Mouse (Mus musculus) CD4-positive, CD25-positive, alpha-beta regulatory T cell, adult 4 months (primary cell): ENCODE data around the gene Plch1. TPM values are rescaled to one million over a fixed set of nuclear protein-coding genes. Genes with fewer than 3 reads are reported as not detected.

Experiments used
- ATAC-seq: one replicate; pipeline ENCODE4 v1.8.0; 2017
- polyA plus RNA-seq, 2 experiments: library from polyadenylated mRNA; unstranded; fragments of 100-300 nt; shearing (Covaris generic); gene quantifications; one replicate each; pipeline ENCODE4 v1.2.1; 2017

The Plch1 gene
- polyA plus RNA-seq, 2 experiments from 2014 or later: not detected

- no peak for ATAC-seq
Measured at GRCm38 (mm10) chr3:63692727-63693126, 206.5 kb downstream of the Plch1 start.

- no peak for ATAC-seq
Measured at GRCm38 (mm10) chr3:63668779-63669178, 230.5 kb downstream of the Plch1 start.

DNA sequence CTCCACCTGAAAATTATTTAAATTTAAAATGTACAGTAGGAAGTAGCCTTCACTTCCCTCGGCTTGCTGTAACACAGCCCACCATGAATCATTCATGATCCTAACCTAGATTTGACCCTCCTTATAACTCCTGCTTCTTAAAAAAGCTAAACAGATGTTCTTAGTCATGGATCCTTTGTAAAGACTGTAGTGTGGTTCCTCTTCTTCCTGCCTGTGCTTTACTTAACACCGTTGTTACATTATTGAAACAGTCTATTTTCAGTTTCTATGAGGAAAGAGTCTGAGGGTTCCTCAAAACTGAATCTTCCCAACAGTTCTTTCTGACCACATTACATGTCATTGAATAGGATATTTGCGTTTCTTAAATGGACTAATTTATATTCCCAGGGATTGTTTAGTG is 234.0 kb downstream of the Plch1 start:
- ATAC-seq: no peak

- ATAC-seq: no peak
Measured at GRCm38 (mm10) chr3:63664575-63665243, 234.6 kb downstream of the Plch1 start.

Other genes with a start within 250 kb of the Plch1 start
- 10 to 100 TPM in 1 of 2 experiments, 1 to 10 TPM in 1; 9.3 to 13.4 TPM for gene E130311K13Rik, start 30.0 kb upstream of the Plch1 start, polyA plus RNA-seq
- 1 to 10 TPM; 8.0 to 8.1 TPM for gene Slc33a1, start 65.3 kb upstream of the Plch1 start, polyA plus RNA-seq
- 10 to 100 TPM; 30.2 to 33.1 TPM for gene Gmps, start 76.6 kb upstream of the Plch1 start, polyA plus RNA-seq
- not detected for gene Vmn2r1, start 182.1 kb upstream of the Plch1 start, polyA plus RNA-seq
- gene Vmn2r2, start 242.5 kb upstream of the Plch1 start, polyA plus RNA-seq: not detected